Mouse (Mus musculus): ENCODE measurements around the gene Chac1.

Gene Chac1

DNA sequence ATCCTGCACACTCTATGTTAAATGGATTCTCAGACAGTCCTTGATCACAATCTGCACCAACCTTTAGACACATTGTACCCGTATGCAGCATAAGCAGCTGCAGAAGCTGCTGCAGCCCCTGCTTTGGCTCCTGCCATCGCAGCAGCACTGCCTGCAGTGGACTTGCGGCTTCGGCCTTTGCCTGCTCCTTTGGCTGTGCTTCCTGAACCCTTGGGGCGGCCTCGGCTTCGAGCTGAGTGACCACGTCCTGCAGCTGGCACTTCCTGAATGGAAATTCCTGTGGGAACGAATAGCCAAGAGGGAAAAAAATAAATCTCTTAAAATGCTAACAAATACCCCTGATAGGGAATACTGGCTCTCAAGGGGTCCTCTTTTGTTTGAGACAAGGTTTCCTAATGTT is 26.3 kb downstream of the Chac1 start:
- no peak for DNase-seq (ENCODE audit: low spot score)

- DNase-seq (ENCODE audit: low spot score) = no peak
Measured at GRCm38 (mm10) chr2:119377826-119378225, 26.8 kb downstream of the Chac1 start.

DNA sequence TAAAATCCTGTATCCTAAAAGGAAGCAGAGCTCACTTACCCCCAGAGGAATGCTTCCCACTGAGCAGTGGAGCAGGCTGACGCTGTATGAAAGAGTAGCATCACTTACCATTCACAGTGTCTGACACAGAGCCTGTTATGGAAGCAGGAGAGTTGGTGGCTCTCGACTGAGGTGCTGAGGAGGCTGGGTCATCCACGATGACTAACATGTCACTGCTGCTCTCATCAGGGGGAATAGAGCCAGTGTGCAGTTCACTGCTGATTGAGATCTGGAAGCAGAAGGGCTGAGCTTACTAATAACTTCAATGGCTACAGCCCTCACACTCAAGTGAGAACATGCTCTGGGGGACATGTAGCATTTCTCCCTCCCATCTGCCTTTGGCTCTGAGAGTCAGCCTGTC is 28.4 kb downstream of the Chac1 start:
- DNase-seq (ENCODE audit: low spot score) = no peak

DNA sequence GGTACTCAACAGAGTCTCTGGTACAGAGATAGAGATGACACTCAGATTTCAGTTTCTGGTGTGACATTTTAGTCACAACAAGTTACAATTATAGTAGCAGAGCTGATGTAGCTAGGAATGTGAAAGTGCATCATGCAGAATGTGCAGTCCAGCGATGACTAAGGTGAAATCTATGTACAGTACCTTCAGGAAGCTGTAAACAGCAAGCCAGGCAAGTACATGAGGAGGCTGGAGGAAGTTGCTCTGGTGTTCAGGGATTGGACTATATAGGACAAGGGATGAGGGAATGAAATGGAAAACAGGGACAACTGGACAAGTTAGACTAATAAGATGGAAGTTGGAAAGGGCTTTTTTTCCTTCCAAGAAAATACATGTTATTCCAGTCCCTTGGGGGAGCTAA is 37.2 kb downstream of the Chac1 start:
- no peak for DNase-seq (ENCODE audit: low spot score)

- no peak for DNase-seq (ENCODE audit: low spot score)
Measured at GRCm38 (mm10) chr2:119389992-119390391, 39.0 kb downstream of the Chac1 start.

DNA sequence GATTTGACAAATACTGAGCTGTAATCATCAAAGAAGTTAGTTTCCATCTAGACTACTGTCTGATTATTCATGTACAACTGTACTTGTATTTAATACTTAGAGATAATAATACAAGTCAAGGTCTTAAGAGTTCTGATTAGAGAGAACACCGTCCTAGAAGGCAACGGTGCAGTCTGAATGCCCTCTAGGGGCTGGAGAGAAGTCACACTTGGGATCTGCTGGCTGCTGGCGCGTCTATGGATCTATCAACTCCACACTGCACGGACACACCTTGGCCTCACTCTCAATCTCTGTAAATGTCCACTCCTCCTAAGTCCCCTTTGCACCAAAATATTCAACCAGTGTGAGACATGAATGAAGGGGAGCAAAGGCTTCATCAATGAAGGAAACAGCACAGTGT is 47.2 kb downstream of the Chac1 start:
- no peak for DNase-seq (ENCODE audit: low spot score)

GRCm38 (mm10) chr2:119398665-119399064 is 47.6 kb downstream of the Chac1 start:
- no peak for DNase-seq (ENCODE audit: low spot score)

- no peak for DNase-seq (ENCODE audit: low spot score)
Measured at GRCm38 (mm10) chr2:119399313-119399712, 48.3 kb downstream of the Chac1 start.

Measured in testis, postnatal 10 days (tissue).